Mouse (Mus musculus) liver, embryonic 14.5 days (tissue): ENCODE results near the gene Dnmt3b.

Experiments
- CTCF ChIP-seq: IDR thresholded peaks from 2 replicates; pipeline ENCODE4 v1.5.1; 2016; ENCODE audit warnings: antibody characterized with exemption, low read depth, control low read depth
- EP300 ChIP-seq: IDR thresholded peaks from 2 replicates; pipeline ENCODE4 v1.6.1; 2016; ENCODE audit warnings: antibody characterized with exemption, low read depth

- TF ChIP-seq CTCF (no peak), EP300 (no peak)
Measured at GRCm38 (mm10) chr2:153649298-153650013, at the start of gene Dnmt3b.
